Mouse (Mus musculus): ENCODE measurements around the gene Ankrd61. TPM values are rescaled to one million over a fixed set of nuclear protein-coding genes. Genes with fewer than 3 reads are reported as not detected.

The Ankrd61 gene
- polyA plus RNA-seq, 1 experiment from 2014 or later = 0.36 TPM

- no peaks in the 10 kb centered on the region for H3K27me3 ChIP-seq (ENCODE audit: poor library complexity, severe bottlenecking)
- H3K36me3 ChIP-seq (replicated peaks) = peaks cover 51% of the 10 kb centered on the region
- H3K4me3 ChIP-seq = no peak overlapping the region
- 91% methylated on average over 11 of the region's 11 CpGs for WGBS
- no peak for DNase-seq (ENCODE audit: extremely low spot score, low spot score)
- H3K9me3 ChIP-seq = no peaks in the 10 kb centered on the region
- no peaks in the 10 kb centered on the region for H3K4me1 ChIP-seq
- H3K27ac ChIP-seq = no peak overlapping the region
These were observed 25.8 kb downstream of the Ankrd61 start for GRCm38 (mm10) chr5:143871547-143872169.

Other genes with a start within 250 kb of the Ankrd61 start
- 29.1 and 29.8 TPM in 2 replicates for gene Usp42, start 165.4 kb downstream of the Ankrd61 start, polyA plus RNA-seq (2016; fragmentation: Nextera tagmentation; extraction: Ambion mirVana)
- 46.6 and 47.4 TPM in 2 replicates for gene Eif2ak1, start 79.9 kb downstream of the Ankrd61 start, polyA plus RNA-seq (2016; fragmentation: Nextera tagmentation; extraction: Ambion mirVana)
- 141 TPM in 2 replicates for gene Aimp2, start 12.2 kb upstream of the Ankrd61 start, polyA plus RNA-seq (2016; fragmentation: Nextera tagmentation; extraction: Ambion mirVana)
- 40.8 and 41.5 TPM in 2 replicates for gene Pms2, start 12.3 kb upstream of the Ankrd61 start, polyA plus RNA-seq (2016; fragmentation: Nextera tagmentation; extraction: Ambion mirVana)
- gene Gm42421, start 30.5 kb upstream of the Ankrd61 start, polyA plus RNA-seq (2016; fragmentation: Nextera tagmentation; extraction: Ambion mirVana) = 0.44 and 0.61 TPM in 2 replicates
- gene Rsph10b, start 35.4 kb upstream of the Ankrd61 start, polyA plus RNA-seq (2016; fragmentation: Nextera tagmentation; extraction: Ambion mirVana) = 0.43 and 0.64 TPM in 2 replicates
- 104 and 107 TPM in 2 replicates for gene Ccz1, start 117.2 kb upstream of the Ankrd61 start, polyA plus RNA-seq (2016; fragmentation: Nextera tagmentation; extraction: Ambion mirVana)
- gene Ocm, start 129.0 kb upstream of the Ankrd61 start, polyA plus RNA-seq (2016; fragmentation: Nextera tagmentation; extraction: Ambion mirVana) = not detected in 2 replicates
- gene Lmtk2, start 202.8 kb upstream of the Ankrd61 start, polyA plus RNA-seq (2016; fragmentation: Nextera tagmentation; extraction: Ambion mirVana) = 5.5 and 5.7 TPM in 2 replicates